Mouse (Mus musculus) liver, adult 2 months (tissue): ENCODE data around the gene Rab11fip3.

Source experiments
- CTCF ChIP-seq: fragments of 200-500 bp; IDR thresholded peaks from 2 replicates; pipeline ENCODE4 v1.5.1; 2011; ENCODE audit warnings: low read depth, low read length, control low read depth
- POLR2A ChIP-seq: fragments of 200-500 bp; IDR thresholded peaks from 2 replicates; pipeline ENCODE4 v1.6.1; 2011; ENCODE audit warnings: low read length, control low read depth; ENCODE audit not compliant: insufficient read depth; ENCODE audit errors: extremely low read depth

DNA sequence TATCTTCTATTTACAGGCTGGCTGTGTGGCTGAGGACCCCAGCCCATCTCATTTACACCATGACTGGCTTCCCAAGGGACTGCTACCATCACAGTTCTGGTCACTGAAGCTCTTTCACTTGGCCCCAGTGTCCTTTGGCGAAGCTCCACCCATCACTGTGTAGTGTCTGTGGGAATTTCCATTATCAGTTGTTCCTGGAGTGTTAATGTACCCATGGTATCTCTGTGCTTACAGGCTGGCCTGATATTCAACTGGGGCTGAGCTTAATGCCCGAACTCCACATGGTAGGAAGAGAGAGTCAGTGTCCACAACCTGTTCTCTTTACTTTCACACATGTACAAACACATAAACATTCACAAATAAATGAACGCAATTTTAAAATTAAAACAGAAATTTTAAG is 75.9 kb downstream of the Rab11fip3 start:
- TF ChIP-seq CTCF (no peak), POLR2A (no peak)
